In the genomic region with DNA sequence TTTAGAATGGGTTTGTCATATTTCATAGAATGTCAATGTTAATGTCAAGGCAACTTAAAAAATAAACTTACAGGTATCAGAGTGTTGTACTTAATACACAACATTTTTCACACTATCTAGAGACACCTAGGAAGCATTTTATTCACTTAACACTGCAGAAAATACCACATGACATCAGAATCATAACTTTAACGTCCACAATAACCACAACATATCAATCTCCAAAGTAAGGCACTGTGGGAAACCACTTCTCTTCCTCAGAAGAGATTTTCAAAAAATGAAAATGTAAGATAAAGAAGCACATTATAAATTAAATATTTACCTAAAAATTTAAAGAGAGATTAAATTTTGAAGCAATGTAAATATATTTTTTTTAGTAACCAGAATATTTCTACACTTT, we compare ENCODE assay signal across 32 mouse cellular contexts.
"Had no signal": no experiment of that assay in that cellular context is flagged by ENCODE, and none has a peak within 500 bp of the region (broad histone marks: within the 10 kb centered on the region; RNA-seq: fewer than 3 reads in every experiment).

No protein-coding gene starts in this region.

- H3K9me3 ChIP-seq: limb, embryonic 10.5 days; limb, embryonic 12.5 days; limb, embryonic 13.5 days; limb, embryonic 15.5 days; liver, embryonic 12.5 days; liver, embryonic 13.5 days; liver, embryonic 15.5 days; lung, embryonic 15.5 days; megakaryocyte, embryonic 14.5 days; midbrain, embryonic 10.5 days; midbrain, embryonic 12.5 days; midbrain, embryonic 13.5 days; midbrain, embryonic 15.5 days; neural tube, embryonic 12.5 days; neural tube, embryonic 13.5 days had no signal

- H3K4me3 ChIP-seq: limb, embryonic 10.5 days; limb, embryonic 12.5 days; limb, embryonic 13.5 days; limb, embryonic 15.5 days; liver, embryonic 12.5 days; liver, embryonic 13.5 days; liver, embryonic 15.5 days; lung, embryonic 15.5 days; megakaryocyte, embryonic 14.5 days; midbrain, embryonic 10.5 days; midbrain, embryonic 12.5 days; midbrain, embryonic 13.5 days; midbrain, embryonic 15.5 days; myocyte; neural tube, embryonic 12.5 days; neural tube, embryonic 13.5 days had no signal

- ATAC-seq: liver, embryonic 12.5 days; liver, postnatal 0 days; lung, postnatal 0 days; midbrain, embryonic 13.5 days; midbrain, embryonic 15.5 days had no signal

- H3K9ac ChIP-seq: limb, embryonic 12.5 days; limb, embryonic 13.5 days; limb, embryonic 15.5 days; liver, embryonic 12.5 days; liver, embryonic 13.5 days; liver, embryonic 14.5 days; liver, embryonic 15.5 days; liver, postnatal 0 days; lung, embryonic 14.5 days; lung, embryonic 15.5 days; midbrain, embryonic 12.5 days; midbrain, embryonic 13.5 days; midbrain, embryonic 15.5 days; neural tube, embryonic 12.5 days; neural tube, embryonic 13.5 days had no signal

- H3K27me3 ChIP-seq: limb, embryonic 12.5 days; limb, embryonic 13.5 days; limb, embryonic 15.5 days; liver, embryonic 12.5 days; liver, embryonic 13.5 days; liver, embryonic 15.5 days; lung, embryonic 15.5 days; megakaryocyte, embryonic 14.5 days; midbrain, embryonic 12.5 days; midbrain, embryonic 13.5 days; midbrain, embryonic 15.5 days; neural tube, embryonic 12.5 days; neural tube, embryonic 13.5 days had no signal

- H3K36me3 ChIP-seq: limb, embryonic 10.5 days; limb, embryonic 12.5 days; limb, embryonic 13.5 days; limb, embryonic 15.5 days; liver, embryonic 12.5 days; liver, embryonic 13.5 days; liver, embryonic 15.5 days; lung, embryonic 15.5 days; midbrain, embryonic 10.5 days; midbrain, embryonic 12.5 days; midbrain, embryonic 13.5 days; midbrain, embryonic 15.5 days; neural tube, embryonic 12.5 days; neural tube, embryonic 13.5 days had no signal

- H3K27ac ChIP-seq: limb, embryonic 10.5 days; limb, embryonic 12.5 days; limb, embryonic 13.5 days; limb, embryonic 15.5 days; liver, embryonic 12.5 days; liver, embryonic 13.5 days; liver, embryonic 14.5 days; liver, embryonic 15.5 days; lung, embryonic 15.5 days; macrophage; midbrain, embryonic 10.5 days; midbrain, embryonic 12.5 days; midbrain, embryonic 13.5 days; midbrain, embryonic 15.5 days; neural tube, embryonic 12.5 days; neural tube, embryonic 13.5 days had no signal

- DNase-seq: left cerebral cortex, postnatal 4 days; liver; liver, embryonic 13.5 days; liver, postnatal 0 days; lung, adult 18-20 months; lung, adult 2 months; lung, embryonic 14.5 days; lung, postnatal 10 days; lung, postnatal 14 days; lung, postnatal 36 days; lung, postnatal 4 days; midbrain, embryonic 14.5 days had no signal

- H3K4me1 ChIP-seq: limb, embryonic 10.5 days; limb, embryonic 12.5 days; limb, embryonic 13.5 days; limb, embryonic 15.5 days; liver, embryonic 12.5 days; liver, embryonic 13.5 days; liver, embryonic 15.5 days; lung, embryonic 15.5 days; megakaryocyte, embryonic 14.5 days; midbrain, embryonic 10.5 days; midbrain, embryonic 12.5 days; midbrain, embryonic 13.5 days; midbrain, embryonic 15.5 days; neural tube, embryonic 12.5 days; neural tube, embryonic 13.5 days had no signal

- H3K4me2 ChIP-seq: limb, embryonic 12.5 days; limb, embryonic 13.5 days; limb, embryonic 15.5 days; liver, embryonic 11.5 days; liver, embryonic 12.5 days; liver, embryonic 13.5 days; liver, embryonic 15.5 days; lung, embryonic 14.5 days; lung, embryonic 15.5 days; midbrain, embryonic 11.5 days; midbrain, embryonic 12.5 days; midbrain, embryonic 13.5 days; midbrain, embryonic 15.5 days; neural tube, embryonic 12.5 days; neural tube, embryonic 13.5 days had no signal
